8 mouse cellular contexts compared by ENCODE assay signal in the genomic region with DNA sequence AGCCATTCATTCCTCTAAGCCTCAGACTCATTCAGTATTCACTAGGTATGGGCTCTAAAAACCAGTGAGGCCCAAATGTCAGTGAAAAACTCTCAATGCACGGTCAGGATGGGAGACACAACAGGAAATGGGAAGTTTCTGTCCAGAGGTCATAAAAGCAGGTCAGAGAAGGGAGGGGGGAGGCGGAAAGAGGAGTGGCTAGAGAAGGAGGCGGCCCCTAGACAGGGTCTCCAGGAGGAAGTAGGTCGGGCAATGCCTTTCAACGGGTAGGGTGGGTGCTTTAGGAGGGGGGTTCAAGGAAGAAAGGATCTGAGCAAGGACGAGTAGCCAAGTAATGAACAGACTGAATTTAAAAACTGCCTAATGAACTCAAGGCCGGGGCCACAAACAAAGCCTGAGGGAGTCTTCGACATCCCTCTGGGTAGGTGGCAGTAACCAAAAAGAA. TPM values are rescaled to one million over a fixed set of nuclear protein-coding genes. Genes with fewer than 3 reads are reported as not detected.
DNase-seq lines count a peak whose midpoint lies in the region; ATAC-seq lines count a peak whose summit lies in the region.

No protein-coding gene starts in this region.

- DNase-seq in adrenal gland, adult 18-20 months (ENCODE audit: low spot score in 2 of 2) = peak; percentile 27 to 42
- no peak for DNase-seq in adrenal gland, postnatal 4 days (ENCODE audit: low spot score in 2 of 2)
- peak; percentile 76 for DNase-seq in embryo, embryonic 10.5 days (ENCODE audit: low spot score)
- DNase-seq in heart, postnatal 25 days (ENCODE audit: low spot score) = peak; percentile 46
- peak; percentile 68 to 80 for DNase-seq in kidney, postnatal 4 days
- DNase-seq in T-cell, adult 2 months (ENCODE audit: low spot score) = no peak

- ATAC-seq in megakaryocyte progenitor cell, adult 5-6 weeks (replicated peaks; ENCODE audit: poor library complexity) = peak; percentile 75
- no peak for ATAC-seq in cerebellum, adult (ENCODE audit: insufficient number of reproducible peaks, low FRiP score, low TSS enrichment)

- intact Hi-C loops in heart, postnatal 25 days (cut with DNase I) = no loop called here

RNA-seq across cellular contexts. Expression of a gene that starts 17.1 kb away (rescaled TPM):
- not detected for total RNA-seq in adrenal gland, adult 18-20 months (2021)
- 1 to 10 TPM; 1.6 to 4.0 TPM for total RNA-seq in adrenal gland, postnatal 4 days (2021)
- not detected for total RNA-seq in heart, postnatal 25 days (2021)
- not detected in 2 replicates for total RNA-seq in megakaryocyte progenitor cell, adult 5-6 weeks (2015)
- total RNA-seq in megakaryocyte progenitor cell, adult 5-6 weeks (2017) = not detected in 2 replicates

RNA-seq across cellular contexts. Expression of a gene that starts 19.6 kb away (rescaled TPM):
- total RNA-seq in adrenal gland, adult 18-20 months (2021) = 100 to 1,000 TPM; 121 to 161 TPM
- total RNA-seq in adrenal gland, postnatal 4 days (2021) = 100 to 1,000 TPM; 138 to 145 TPM
- total RNA-seq in heart, postnatal 25 days (2021) = 10 to 100 TPM; 77.9 to 78.4 TPM
- total RNA-seq in megakaryocyte progenitor cell, adult 5-6 weeks (2015) = 43.5 and 67.7 TPM in 2 replicates
- total RNA-seq in megakaryocyte progenitor cell, adult 5-6 weeks (2017) = 64.1 and 64.3 TPM in 2 replicates

RNA-seq across cellular contexts. Expression of a gene that starts 40.2 kb away (rescaled TPM):
- under 1 TPM; 0.19 to 0.40 TPM for total RNA-seq in adrenal gland, adult 18-20 months (2021)
- total RNA-seq in adrenal gland, postnatal 4 days (2021) = 1 to 10 TPM in 1 of 2 experiments, not detected in 1; 2.2 TPM
- total RNA-seq in heart, postnatal 25 days (2021) = not detected
- total RNA-seq in megakaryocyte progenitor cell, adult 5-6 weeks (2015) = 0.07 TPM in 1 of 2 replicates, not detected in the other
- 0.17 TPM in 1 of 2 replicates, not detected in the other for total RNA-seq in megakaryocyte progenitor cell, adult 5-6 weeks (2017)

RNA-seq across cellular contexts. Expression of a gene that starts 45.9 kb away (rescaled TPM):
- 1,000 to 10,000 TPM; 2,801 to 2,860 TPM for total RNA-seq in adrenal gland, adult 18-20 months (2021)
- total RNA-seq in adrenal gland, postnatal 4 days (2021) = 1,000 to 10,000 TPM; 1,575 to 1,663 TPM
- total RNA-seq in heart, postnatal 25 days (2021) = 1,000 to 10,000 TPM; 1,042 to 1,257 TPM
- total RNA-seq in megakaryocyte progenitor cell, adult 5-6 weeks (2015) = 1,239 and 1,324 TPM in 2 replicates
- 2,380 and 2,713 TPM in 2 replicates for total RNA-seq in megakaryocyte progenitor cell, adult 5-6 weeks (2017)

RNA-seq across cellular contexts. Expression of a gene that starts 55.3 kb away (rescaled TPM):
- 10 to 100 TPM; 28.1 to 44.2 TPM for total RNA-seq in adrenal gland, adult 18-20 months (2021)
- 10 to 100 TPM; 69.2 to 71.8 TPM for total RNA-seq in adrenal gland, postnatal 4 days (2021)
- 10 to 100 TPM; 23.7 to 24.3 TPM for total RNA-seq in heart, postnatal 25 days (2021)
- total RNA-seq in megakaryocyte progenitor cell, adult 5-6 weeks (2015) = 80.2 and 85.9 TPM in 2 replicates
- 84.9 and 120 TPM in 2 replicates for total RNA-seq in megakaryocyte progenitor cell, adult 5-6 weeks (2017)

Comparison
In these comparisons a context has a peak if more than half of its experiments do, and no peak if none do; other contexts are left out.
1. DNase-seq: peak in adrenal gland, adult 18-20 months (2 of 2), embryo, embryonic 10.5 days (single experiment), heart, postnatal 25 days (single experiment) and kidney, postnatal 4 days (2 of 2); none in adrenal gland, postnatal 4 days (0 of 2) and T-cell, adult 2 months (single experiment).